Mouse (Mus musculus): ENCODE measurements around the gene Gopc.
"Not testable (repeated sequence)": the region's sequence is repeated elsewhere in the genome, so short reads cannot be mapped to it uniquely, and the experiment has no call there.

DNA sequence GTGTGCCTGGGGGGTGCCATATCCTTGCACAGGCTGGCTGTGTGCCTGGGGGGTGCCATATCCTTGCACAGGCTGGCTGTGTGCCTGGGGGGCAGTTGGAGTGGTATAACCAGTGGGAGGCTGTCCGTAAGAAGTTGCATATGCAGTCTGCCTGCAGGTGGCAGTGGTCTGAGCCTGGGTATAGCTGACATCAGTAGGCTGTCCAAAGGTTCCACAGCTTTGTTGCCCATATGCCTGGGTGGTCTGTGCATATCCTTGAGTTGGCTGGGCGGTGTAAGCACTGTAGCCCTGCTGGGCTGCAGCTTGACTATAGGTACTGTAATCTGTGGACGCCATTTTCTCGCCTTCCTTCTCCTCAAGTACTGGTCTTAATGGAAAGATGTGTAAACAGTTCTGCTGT, 38.6 kb downstream of the Gopc start:
- TF ChIP-seq GATA1 (IDR thresholded peaks at IDR 0.05; ENCODE audit: borderline replicate concordance, low read length); CTCF (IDR thresholded peaks at IDR 0.05; ENCODE audit: low read depth, low read length): not testable (repeated sequence)
